Mouse (Mus musculus): ENCODE results near the gene Adam12.

DNA sequence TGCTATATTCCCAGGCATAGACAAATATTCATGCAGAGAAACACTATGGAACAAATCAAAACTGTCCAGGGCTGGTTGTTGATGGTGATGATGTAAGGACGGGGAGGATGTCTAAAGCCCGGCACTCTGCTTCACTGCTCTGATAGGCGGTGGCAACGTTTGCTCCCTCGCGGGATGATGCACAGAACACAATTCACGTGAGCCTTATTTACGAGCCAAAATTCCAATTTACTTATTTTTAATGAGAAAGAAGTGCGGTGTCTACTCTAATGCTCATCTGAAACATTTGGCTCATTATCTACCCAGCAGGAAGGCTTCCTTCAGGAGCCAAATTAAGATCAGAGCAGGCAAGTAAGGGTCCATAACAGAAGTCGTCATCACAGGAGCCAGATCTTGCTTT, 45.4 kb downstream of the Adam12 start:
- TF ChIP-seq POLR2A (IDR thresholded peaks at IDR 0.05; ENCODE audit: borderline replicate concordance, control insufficient read depth, low read depth, low read length): no peak
- no peak for TF ChIP-seq CTCF (IDR thresholded peaks at IDR 0.05; ENCODE audit: control insufficient read depth, insufficient read depth, low read length)

Data from bone marrow, adult 2 months (tissue).